In genomic region chr2:167767371-167767770, GRCm38 (mm10) we compare ENCODE assay signal across 21 mouse cellular contexts.
DNase-seq lines count a peak whose midpoint lies in the region; ATAC-seq and TF ChIP-seq lines count a peak whose summit lies in the region.
"Had no signal": no experiment of that assay in that cellular context is flagged by ENCODE, and none has a peak within 500 bp of the region (broad histone marks: within the 10 kb centered on the region; RNA-seq: fewer than 3 reads in every experiment).

No protein-coding gene starts in this region.

- H3K4me2 ChIP-seq in kidney, embryonic 15.5 days = no peak overlapping the region
- H3K4me2 ChIP-seq in lung, embryonic 15.5 days = no peak overlapping the region
- H3K4me2 ChIP-seq: forebrain, embryonic 13.5 days; heart, embryonic 12.5 days; heart, embryonic 15.5 days; hindbrain, embryonic 13.5 days had no signal

- no peak for TF ChIP-seq POLR2A in MEL (IDR thresholded peaks at IDR 0.05; ENCODE audit: control insufficient read depth in 1 of 2, insufficient read depth in 1 of 2, low read depth in 1 of 2, low read length in 2 of 2, poor library complexity in 1 of 2)

- no peak for TF ChIP-seq EP300 in MEL (IDR thresholded peaks at IDR 0.05; ENCODE audit: low read depth in 1 of 2, low read length in 2 of 2)

- no peak overlapping the region for H3K9ac ChIP-seq in kidney, embryonic 15.5 days
- no peak overlapping the region for H3K9ac ChIP-seq in lung, embryonic 15.5 days
- no peak overlapping the region for H3K9ac ChIP-seq in MEL (ENCODE audit: control insufficient read depth, low read depth, low read length, poor library complexity, severe bottlenecking)
- H3K9ac ChIP-seq: forebrain, embryonic 13.5 days; heart, embryonic 12.5 days; hindbrain, embryonic 13.5 days had no signal

- H3K36me3 ChIP-seq in kidney, embryonic 15.5 days = no peaks in the 10 kb centered on the region
- no peaks in the 10 kb centered on the region for H3K36me3 ChIP-seq in lung, embryonic 15.5 days
- H3K36me3 ChIP-seq in MEL (ENCODE audit: control insufficient read depth in 1 of 2, insufficient read depth in 2 of 2, low read length in 2 of 2) = peaks cover 0 to 3% of the 10 kb centered on the region in 2 experiments; a peak in 2 of 4 replicates
- H3K36me3 ChIP-seq: forebrain, embryonic 10.5 days; heart, embryonic 12.5 days; heart, embryonic 15.5 days; hindbrain, embryonic 10.5 days; hindbrain, embryonic 13.5 days had no signal

- intact Hi-C loops in gastrocnemius, adult 2 months (cut with DNase I) = no loop called here
- intact Hi-C loops in gastrocnemius, postnatal 36 days (cut with DNase I) = no loop called here

- no peak for TF ChIP-seq RAD21 in MEL (IDR thresholded peaks at IDR 0.05; ENCODE audit: low read depth, low read length)

- no peaks in the 10 kb centered on the region for H3K9me3 ChIP-seq in kidney, embryonic 15.5 days (replicated peaks)
- H3K9me3 ChIP-seq in lung, embryonic 15.5 days = no peaks in the 10 kb centered on the region
- no peaks in the 10 kb centered on the region for H3K9me3 ChIP-seq in MEL (replicated peaks; ENCODE audit: insufficient read depth, low read length)
- H3K9me3 ChIP-seq: forebrain, embryonic 10.5 days; forebrain, embryonic 13.5 days; heart, embryonic 12.5 days; heart, embryonic 15.5 days; hindbrain, embryonic 10.5 days; hindbrain, embryonic 13.5 days had no signal

- H3K27ac ChIP-seq in gastrocnemius, adult 2 months = peak overlapping the region; percentile 98
- 0 out of 2 replicates have a peak overlapping the region, but pooled peaks have one; percentile 14 for H3K27ac ChIP-seq in kidney, embryonic 15.5 days
- H3K27ac ChIP-seq in lung, embryonic 15.5 days = peak overlapping the region; percentile 75
- H3K27ac ChIP-seq in MEL (ENCODE audit: control insufficient read depth, low read depth, low read length) = no peak overlapping the region
- H3K27ac ChIP-seq: forebrain, embryonic 10.5 days; forebrain, embryonic 13.5 days; heart, embryonic 15.5 days; hindbrain, embryonic 10.5 days; hindbrain, embryonic 13.5 days had no signal

- TF ChIP-seq CTCF in gastrocnemius, adult 2 months (IDR thresholded peaks at IDR 0.05) = no peak
- no peak for TF ChIP-seq CTCF in MEL (IDR thresholded peaks at IDR 0.05 in 2 of 3, conservative IDR thresholded peaks at IDR 0.05 in 1 of 3; ENCODE audit: control insufficient read depth in 1 of 3, insufficient read depth in 1 of 3, low read depth in 2 of 3, low read length in 3 of 3, poor library complexity in 1 of 3, severe bottlenecking in 1 of 3)

- DNase-seq in gastrocnemius, adult 2 months = no peak
- DNase-seq in gastrocnemius, postnatal 36 days = no peak
- no peak for DNase-seq in kidney, adult 11 months
- DNase-seq in lung, postnatal 14 days = no peak
- no peak for DNase-seq in MEL (ENCODE audit: low read depth, low spot score)
- DNase-seq in layer of hippocampus, adult 8-10 months (ENCODE audit: low spot score in 2 of 2) = no peak
- DNase-seq: cerebellum, adult 18-20 months; cerebellum, adult 9-10 months; gastrocnemius, postnatal 14 days; heart, adult 18-20 months; heart, postnatal 10 days; heart, postnatal 36 days had no signal

- no peak overlapping the region for H3K4me3 ChIP-seq in gastrocnemius, adult 2 months
- no peak overlapping the region for H3K4me3 ChIP-seq in kidney, embryonic 15.5 days (replicated peaks)
- H3K4me3 ChIP-seq in lung, embryonic 15.5 days = no peak overlapping the region
- no peak overlapping the region for H3K4me3 ChIP-seq in MEL (ENCODE audit: control insufficient read depth in 1 of 2, insufficient read depth in 1 of 2, low read depth in 2 of 2, low read length in 2 of 2)
- H3K4me3 ChIP-seq: forebrain, embryonic 10.5 days; forebrain, embryonic 13.5 days; heart, embryonic 12.5 days; heart, embryonic 15.5 days; hindbrain, embryonic 10.5 days; hindbrain, embryonic 13.5 days had no signal

- 84% methylated on average over 8 of the region's 8 CpGs for WGBS in kidney, embryonic 15.5 days
- 81% methylated on average over 8 of the region's 8 CpGs for WGBS in lung, embryonic 15.5 days

- no peaks in the 10 kb centered on the region for H3K27me3 ChIP-seq in kidney, embryonic 15.5 days
- no peaks in the 10 kb centered on the region for H3K27me3 ChIP-seq in lung, embryonic 15.5 days
- H3K27me3 ChIP-seq in MEL (ENCODE audit: control insufficient read depth in 1 of 2, insufficient read depth in 2 of 2, low read length in 2 of 2) = peaks cover 3% of the 10 kb centered on the region in 2 experiments; a peak in 3 of 4 replicates
- H3K27me3 ChIP-seq: forebrain, embryonic 13.5 days; heart, embryonic 12.5 days; heart, embryonic 15.5 days; Patski had no signal

- no peak for ATAC-seq in kidney, embryonic 15.5 days (replicated peaks; ENCODE audit: low FRiP score)
- ATAC-seq in lung, embryonic 15.5 days (ENCODE audit: borderline replicate concordance, extremely low read depth, low FRiP score, low TSS enrichment) = no peak
- ATAC-seq: Patski had no signal

- no peaks in the 10 kb centered on the region for H3K79me2 ChIP-seq in MEL (ENCODE audit: control insufficient read depth, insufficient read depth, low read length, poor library complexity)

- H3K4me1 ChIP-seq in kidney, embryonic 15.5 days = peaks cover 24% of the 10 kb centered on the region
- peaks cover 30% of the 10 kb centered on the region for H3K4me1 ChIP-seq in lung, embryonic 15.5 days
- H3K4me1 ChIP-seq in MEL (ENCODE audit: control insufficient read depth in 1 of 2, insufficient read depth in 2 of 2, low read length in 2 of 2) = peaks cover 0 to 8% of the 10 kb centered on the region in 2 experiments; a peak in 1 of 4 replicates

TF ChIP-seq in MEL, 35 proteins besides CTCF, POLR2A, EP300 and RAD21:
- TF ChIP-seq RCOR1 (IDR thresholded peaks at IDR 0.05; ENCODE audit: low read depth, low read length) (no peak), UBTF (IDR thresholded peaks at IDR 0.05; ENCODE audit: borderline replicate concordance, insufficient read depth, low read depth, low read length) (no peak), ZNF384 (IDR thresholded peaks at IDR 0.05; ENCODE audit: low read depth, low read length) (0 out of 2 replicates have a peak, but pooled peaks have one; percentile 7), NRF1 (IDR thresholded peaks at IDR 0.05; ENCODE audit: insufficient read depth, low read depth, low read length, poor library complexity, severe bottlenecking) (no peak), ZMIZ1 (IDR thresholded peaks at IDR 0.05; ENCODE audit: low read depth, low read length) (no peak), MAFK (IDR thresholded peaks at IDR 0.05; ENCODE audit: borderline replicate concordance, low read depth, low read length) (no peak), MEF2A (IDR thresholded peaks at IDR 0.05; ENCODE audit: extremely low read depth, insufficient replicate concordance, low read depth, low read length, poor library complexity, severe bottlenecking) (no peak), MAX (IDR thresholded peaks at IDR 0.05; ENCODE audit: low read length) (no peak)
